Mouse (Mus musculus) stomach, embryonic 15.5 days (tissue): ENCODE data around the gene Hyal6. TPM values are rescaled to one million over a fixed set of nuclear protein-coding genes. Genes with fewer than 3 reads are reported as not detected.

Experiments
- ATAC-seq: fragments of 200-750 bp; cut with Nextera tagmentation; 2 replicates; pipeline ENCODE4 v1.8.0; 2017; ENCODE audit warnings: low read depth, moderate number of reproducible peaks, moderate TSS enrichment; ENCODE audit not compliant: insufficient read depth, low FRiP score
- H3K27ac ChIP-seq: fragments of 300-500 bp; sonication (generic); 2 replicates; pipeline ENCODE4 v1.5.1; 2015; ENCODE audit warnings: mild to moderate bottlenecking, inconsistent platforms
- H3K27me3 ChIP-seq: fragments of 300-500 bp; sonication (generic); replicated peaks from 2 replicates; pipeline ENCODE4 v1.6.1; 2015; ENCODE audit warnings: inconsistent platforms
- H3K36me3 ChIP-seq: fragments of 300-500 bp; sonication (generic); 2 replicates; pipeline ENCODE4 v1.6.1; 2015; ENCODE audit warnings: inconsistent platforms
- H3K4me1 ChIP-seq: fragments of 300-500 bp; sonication (generic); 2 replicates; pipeline ENCODE4 v1.6.1; 2015; ENCODE audit warnings: inconsistent platforms
- H3K4me2 ChIP-seq: fragments of 300-500 bp; sonication (generic); 2 replicates; pipeline ENCODE4 v1.6.1; 2015; ENCODE audit warnings: mild to moderate bottlenecking, inconsistent platforms
- H3K4me3 ChIP-seq: fragments of 300-500 bp; sonication (generic); replicated peaks from 2 replicates; pipeline ENCODE4 v1.5.1; 2015; ENCODE audit warnings: inconsistent platforms
- H3K9ac ChIP-seq: fragments of 300-500 bp; sonication (generic); 2 replicates; pipeline ENCODE4 v1.6.1; 2015; ENCODE audit warnings: inconsistent platforms
- H3K9me3 ChIP-seq: fragments of 300-500 bp; sonication (generic); 2 replicates; pipeline ENCODE4 v1.6.1; 2016; ENCODE audit warnings: inconsistent platforms
- WGBS: fragments of 180-500 bp; shearing (Covaris S2); methylation state at CpG from one replicate; pipeline ENCODE4 v1.1.7; 2015; 5-methylcytosine and 5-hydroxymethylcytosine counted together
- polyA plus RNA-seq: library from polyadenylated mRNA; unstranded; fragments of >200 nt; fragmentation: Nextera tagmentation; extraction: Ambion mirVana; gene quantifications from 2 replicates; pipeline ENCODE4 v1.2.1, GENCODE M21; 2015

Gene Hyal6
- not detected in 2 replicates for polyA plus RNA-seq

DNA sequence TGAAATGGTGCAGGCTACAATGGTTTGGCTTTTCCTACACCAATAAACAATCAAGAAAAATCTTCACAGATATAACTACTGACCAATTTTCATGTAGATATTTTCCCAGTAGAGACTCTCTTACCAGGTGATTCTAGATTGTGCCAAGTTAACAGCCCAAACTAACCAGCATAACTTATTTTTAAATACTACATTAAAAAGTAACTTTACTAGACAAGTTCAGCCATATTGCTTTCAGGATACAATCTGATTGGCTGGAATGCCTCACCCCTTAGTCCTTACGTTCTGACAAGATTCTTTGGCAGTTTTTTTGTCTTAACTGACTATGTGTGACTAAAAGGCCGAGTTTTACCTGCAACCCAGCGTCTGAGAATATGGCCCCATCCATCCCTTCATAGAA lies at the start of gene Hyal6:
Gene Hyal6 (plus strand): TSS at position 301 of the 400 bp plus-strand sequence.
- Histone ChIP-seq H3K27me3 (no peaks in the 10 kb centered on the region), H3K9ac (no peak within 1 kb of the TSS), H3K4me3 (no peak within 1 kb of the TSS), H3K27ac (no peak within 1 kb of the TSS), H3K4me2 (no peak within 1 kb of the TSS), H3K9me3 (no peaks in the 10 kb centered on the region), H3K36me3 (no peaks in the 10 kb centered on the region), H3K4me1 (no peaks in the 10 kb centered on the region)
- WGBS = 78% methylated on average over 3 of the region's 3 CpGs
- ATAC-seq = no peak

DNA sequence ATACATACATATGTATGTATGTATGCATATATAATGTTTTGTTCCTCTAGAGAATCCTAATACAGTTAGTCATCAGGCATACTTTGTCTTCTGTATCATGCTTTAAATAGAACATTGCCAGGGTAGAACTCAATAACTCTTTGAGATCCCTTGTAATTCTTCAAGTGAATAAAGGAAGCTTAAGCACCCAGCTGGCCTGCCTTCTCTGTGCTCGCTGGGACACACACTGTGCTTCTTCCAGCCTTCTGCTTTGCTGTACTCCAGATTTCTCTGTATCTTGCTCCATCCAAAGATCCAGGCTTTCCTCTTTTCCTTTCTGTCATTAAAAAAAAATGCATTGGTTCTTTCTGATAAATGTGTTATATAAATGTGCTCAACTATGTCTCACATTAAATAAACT lies 45.2 kb upstream of the Hyal6 start:
- no peak overlapping the region for H3K4me2 ChIP-seq
- H3K27me3 ChIP-seq = no peaks in the 10 kb centered on the region
- no peaks in the 10 kb centered on the region for H3K9me3 ChIP-seq
- 42% methylated on average over 1 of the region's 1 CpGs for WGBS
- ATAC-seq = no peak
- H3K9ac ChIP-seq = no peak overlapping the region
- H3K27ac ChIP-seq = no peak overlapping the region
- H3K4me1 ChIP-seq = no peaks in the 10 kb centered on the region
- H3K4me3 ChIP-seq = no peak overlapping the region
- no peaks in the 10 kb centered on the region for H3K36me3 ChIP-seq

- Histone ChIP-seq H3K36me3 (no peaks in the 10 kb centered on the region), H3K4me3 (no peak overlapping the region), H3K27me3 (no peaks in the 10 kb centered on the region), H3K4me2 (no peak overlapping the region), H3K9ac (no peak overlapping the region), H3K9me3 (no peaks in the 10 kb centered on the region), H3K4me1 (no peaks in the 10 kb centered on the region), H3K27ac (no peak overlapping the region)
- WGBS = 66% methylated on average over 11 of the region's 11 CpGs
- peak; percentile 63; the same call in 1 of the 2 replicates for ATAC-seq
These were observed 38.3 kb upstream of the Hyal6 start for GRCm38 (mm10) chr6:24694455-24695410.

- no peaks in the 10 kb centered on the region for H3K4me1 ChIP-seq
- no peak overlapping the region for H3K4me2 ChIP-seq
- H3K4me3 ChIP-seq = no peak overlapping the region
- no peaks in the 10 kb centered on the region for H3K9me3 ChIP-seq
- ATAC-seq = no peak
- 68% methylated on average over 4 of the region's 4 CpGs for WGBS
- H3K36me3 ChIP-seq = no peaks in the 10 kb centered on the region
- no peak overlapping the region for H3K27ac ChIP-seq
- no peak overlapping the region for H3K9ac ChIP-seq
- H3K27me3 ChIP-seq = no peaks in the 10 kb centered on the region
These were observed 36.9 kb upstream of the Hyal6 start for GRCm38 (mm10) chr6:24696117-24696516.

DNA sequence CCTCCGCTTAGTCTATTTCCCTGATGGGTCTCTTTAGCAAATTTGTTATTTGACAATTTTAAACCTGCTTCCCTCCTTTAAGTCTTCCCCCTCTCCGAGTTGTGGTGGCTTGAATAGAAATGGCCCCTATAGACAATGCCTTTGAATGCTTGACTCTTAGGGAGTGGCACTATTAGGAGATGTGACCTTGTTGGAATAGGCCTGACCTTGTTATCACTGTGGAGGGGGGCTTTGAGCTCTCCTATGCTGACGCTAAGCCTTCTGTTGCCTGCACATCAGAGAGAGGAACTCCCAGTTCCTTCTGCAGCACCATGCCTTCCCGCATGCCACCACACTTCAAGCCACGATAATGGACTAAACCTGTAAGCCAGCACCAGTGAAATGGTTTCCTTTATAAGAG lies 35.8 kb upstream of the Hyal6 start:
- no peak overlapping the region for H3K4me3 ChIP-seq
- no peak for ATAC-seq
- no peaks in the 10 kb centered on the region for H3K4me1 ChIP-seq
- no peaks in the 10 kb centered on the region for H3K9me3 ChIP-seq
- H3K27ac ChIP-seq = no peak overlapping the region
- no peak overlapping the region for H3K4me2 ChIP-seq
- WGBS = 78% methylated on average over 5 of the region's 5 CpGs
- no peak overlapping the region for H3K9ac ChIP-seq
- no peaks in the 10 kb centered on the region for H3K27me3 ChIP-seq
- no peaks in the 10 kb centered on the region for H3K36me3 ChIP-seq

DNA sequence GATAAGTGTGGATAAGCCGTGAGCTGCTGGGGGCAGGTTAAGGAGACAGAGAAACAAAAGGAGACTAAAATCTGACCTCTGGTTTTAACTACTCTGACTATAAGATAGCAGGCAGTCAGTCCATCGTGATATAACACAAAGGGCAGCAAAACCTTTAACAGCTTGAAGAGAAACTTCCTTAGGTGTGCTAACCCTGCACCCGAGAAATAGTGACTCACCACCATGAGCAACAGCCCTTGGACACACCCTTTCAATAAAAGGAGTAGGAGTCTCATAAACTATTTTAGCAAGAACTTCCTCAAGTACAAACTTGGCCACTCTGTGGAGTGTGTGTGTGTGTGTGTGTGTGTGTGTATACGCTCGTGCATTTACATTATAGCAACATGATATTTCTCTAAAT lies 26.0 kb upstream of the Hyal6 start:
- WGBS = 71% methylated on average over 5 of the region's 5 CpGs
- Histone ChIP-seq H3K36me3 (no peaks in the 10 kb centered on the region), H3K9ac (no peak overlapping the region), H3K4me3 (no peak overlapping the region), H3K4me2 (no peak overlapping the region), H3K4me1 (no peaks in the 10 kb centered on the region), H3K27ac (0 out of 2 replicates have a peak overlapping the region, but pooled peaks have one; percentile 8), H3K9me3 (no peaks in the 10 kb centered on the region), H3K27me3 (no peaks in the 10 kb centered on the region)
- peak; percentile 75 for ATAC-seq

GRCm38 (mm10) chr6:24707499-24707898 lies 25.5 kb upstream of the Hyal6 start:
- Histone ChIP-seq H3K4me3 (no peak overlapping the region), H3K9me3 (no peaks in the 10 kb centered on the region), H3K4me2 (no peak overlapping the region), H3K36me3 (no peaks in the 10 kb centered on the region), H3K4me1 (no peaks in the 10 kb centered on the region), H3K27ac (no peak overlapping the region), H3K9ac (no peak overlapping the region), H3K27me3 (no peaks in the 10 kb centered on the region)
- WGBS = 54% methylated on average over 2 of the region's 2 CpGs
- no peak; the same call in 1 of the 2 replicates for ATAC-seq

DNA sequence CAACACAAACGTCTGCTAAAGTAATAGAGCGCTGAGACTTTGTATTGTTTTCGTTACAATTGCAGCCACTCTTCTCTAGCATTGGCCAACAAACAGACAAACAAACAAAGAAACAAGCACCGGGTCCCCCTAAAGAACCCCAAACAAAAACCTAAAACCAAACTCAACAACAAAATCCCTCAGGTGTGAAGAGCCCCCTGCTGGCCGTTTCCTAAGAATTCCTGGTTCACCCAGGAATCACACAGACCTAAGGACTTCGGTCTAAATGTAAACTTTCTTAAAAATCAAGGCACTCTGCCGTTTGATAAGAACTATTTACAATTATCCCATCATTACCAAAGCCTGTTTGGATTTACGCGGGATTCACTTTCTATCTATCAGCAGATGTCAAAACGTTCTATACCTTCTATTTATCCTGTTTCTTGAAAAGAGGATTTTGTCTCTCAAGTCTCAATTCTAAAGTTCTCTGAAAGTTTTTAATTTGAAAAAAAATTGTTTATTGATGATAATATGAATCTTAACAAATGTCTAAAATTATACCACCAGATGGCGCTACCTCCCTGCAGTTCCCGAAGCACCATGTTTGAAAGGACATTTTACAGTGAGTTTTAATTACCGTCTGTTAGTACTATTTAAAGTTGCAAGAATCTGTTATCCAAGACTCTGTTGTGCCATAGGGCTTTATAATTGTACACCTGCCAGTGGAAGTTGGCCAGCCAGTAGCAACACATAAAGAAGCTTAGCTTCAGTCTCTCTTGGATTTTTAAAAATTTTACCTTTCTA lies 11.5 kb upstream of the Hyal6 start:
- H3K9me3 ChIP-seq = no peaks in the 10 kb centered on the region
- ATAC-seq = no peak
- 20% methylated on average over 13 of the region's 13 CpGs for WGBS
- no peak overlapping the region for H3K9ac ChIP-seq
- H3K36me3 ChIP-seq = no peaks in the 10 kb centered on the region
- no peaks in the 10 kb centered on the region for H3K27me3 ChIP-seq
- no peaks in the 10 kb centered on the region for H3K4me1 ChIP-seq
- H3K4me2 ChIP-seq = no peak overlapping the region
- H3K27ac ChIP-seq = no peak overlapping the region
- H3K4me3 ChIP-seq = no peak overlapping the region

GRCm38 (mm10) chr6:24728130-24728529 lies 4.9 kb upstream of the Hyal6 start:
- H3K4me3 ChIP-seq = no peak overlapping the region
- no peaks in the 10 kb centered on the region for H3K4me1 ChIP-seq
- no peaks in the 10 kb centered on the region for H3K9me3 ChIP-seq
- 74% methylated on average over 1 of the region's 1 CpGs for WGBS
- H3K27ac ChIP-seq = no peak overlapping the region
- no peak overlapping the region for H3K9ac ChIP-seq
- ATAC-seq = no peak
- no peaks in the 10 kb centered on the region for H3K27me3 ChIP-seq
- no peaks in the 10 kb centered on the region for H3K36me3 ChIP-seq
- no peak overlapping the region for H3K4me2 ChIP-seq

GRCm38 (mm10) chr6:24734565-24734964 lies 1.5 kb downstream of the Hyal6 start:
- H3K9ac ChIP-seq = no peak overlapping the region
- 85% methylated on average over 6 of the region's 6 CpGs for WGBS
- H3K9me3 ChIP-seq = no peaks in the 10 kb centered on the region
- no peak overlapping the region for H3K4me3 ChIP-seq
- no peaks in the 10 kb centered on the region for H3K27me3 ChIP-seq
- H3K4me2 ChIP-seq = no peak overlapping the region
- ATAC-seq = no peak
- H3K36me3 ChIP-seq = no peaks in the 10 kb centered on the region
- H3K4me1 ChIP-seq = no peaks in the 10 kb centered on the region
- no peak overlapping the region for H3K27ac ChIP-seq

DNA sequence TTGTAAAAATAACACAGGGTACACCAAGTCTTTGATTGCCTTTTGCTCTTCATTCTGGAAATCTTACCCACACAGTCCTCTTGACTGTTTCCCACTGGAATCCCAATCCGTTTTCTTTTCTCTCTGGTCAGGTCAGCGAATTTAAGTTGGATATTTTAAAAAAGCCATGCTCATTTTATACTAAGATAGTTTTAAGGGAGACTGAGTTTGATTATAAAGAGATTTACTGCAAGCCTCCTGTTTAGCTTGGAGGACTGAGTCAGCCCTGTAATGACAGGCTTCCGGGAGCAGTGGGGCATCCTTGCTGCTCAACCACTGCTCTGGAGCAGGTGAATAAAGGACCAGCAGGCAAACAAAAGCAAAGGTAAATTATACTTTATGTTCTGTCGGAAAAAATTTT lies 15.0 kb downstream of the Hyal6 start, which contains the start of gene Hyal4:
Gene Hyal4 (plus strand): TSS at position 301 of the 400 bp plus-strand sequence.
- 70% methylated on average over 4 of the region's 4 CpGs for WGBS
- Histone ChIP-seq H3K36me3 (no peaks in the 10 kb centered on the region), H3K4me3 (no peak within 1 kb of the TSS), H3K27me3 (no peaks in the 10 kb centered on the region), H3K9ac (no peak within 1 kb of the TSS), H3K27ac (no peak within 1 kb of the TSS), H3K9me3 (no peaks in the 10 kb centered on the region), H3K4me2 (no peak within 1 kb of the TSS), H3K4me1 (no peaks in the 10 kb centered on the region)
- ATAC-seq = no peak

DNA sequence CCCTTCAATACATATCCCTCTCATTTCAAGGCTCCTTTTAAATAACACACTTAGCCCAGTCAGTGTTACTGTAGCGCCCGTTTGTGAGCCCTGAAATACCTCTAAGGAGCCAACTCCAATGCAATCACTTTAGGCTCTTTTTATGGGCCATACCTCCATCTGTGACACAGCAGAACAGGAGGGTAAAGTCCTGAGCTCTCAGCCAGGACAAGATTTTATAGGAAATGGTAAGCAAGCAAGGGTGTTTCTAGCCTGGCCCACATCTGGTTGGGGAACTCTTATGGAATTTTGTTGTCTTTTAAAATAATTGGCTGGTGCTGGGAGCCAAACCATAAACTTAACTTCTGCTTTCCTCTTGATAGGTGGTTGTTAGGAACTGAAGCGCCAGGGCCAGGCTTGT lies 26.2 kb downstream of the Hyal6 start:
- no peaks in the 10 kb centered on the region for H3K27me3 ChIP-seq
- no peaks in the 10 kb centered on the region for H3K9me3 ChIP-seq
- no peak overlapping the region for H3K27ac ChIP-seq
- no peak overlapping the region for H3K4me3 ChIP-seq
- H3K36me3 ChIP-seq = no peaks in the 10 kb centered on the region
- H3K4me2 ChIP-seq = no peak overlapping the region
- H3K4me1 ChIP-seq = no peaks in the 10 kb centered on the region
- WGBS = 85% methylated on average over 3 of the region's 3 CpGs
- ATAC-seq = no peak
- no peak overlapping the region for H3K9ac ChIP-seq
